Mouse (Mus musculus): Measurements from ENCODE around the gene Psmc1. TPM values are rescaled to one million over a fixed set of nuclear protein-coding genes. Genes with fewer than 3 reads are reported as not detected.

Psmc1 gene
- polyA plus RNA-seq, 1 experiment from 2014 or later, result 173 TPM

Other genes starting within 250 kb of the Psmc1 start
- 8.3 and 8.5 TPM in 2 replicates for gene Efcab11, start 225.7 kb upstream of the Psmc1 start, polyA plus RNA-seq (2015; fragmentation: Nextera tagmentation; extraction: Ambion mirVana)
- 21.2 and 29.9 TPM in 2 replicates for gene Tdp1, start 225.6 kb upstream of the Psmc1 start, polyA plus RNA-seq (2015; fragmentation: Nextera tagmentation; extraction: Ambion mirVana)
- gene Kcnk13, start 145.7 kb upstream of the Psmc1 start, polyA plus RNA-seq (2015; fragmentation: Nextera tagmentation; extraction: Ambion mirVana), result 0.31 and 0.65 TPM in 2 replicates
- gene Nrde2, start 49.5 kb downstream of the Psmc1 start, polyA plus RNA-seq (2015; fragmentation: Nextera tagmentation; extraction: Ambion mirVana), result 7.6 and 9.0 TPM in 2 replicates
- gene Calm1, start 89.3 kb downstream of the Psmc1 start, polyA plus RNA-seq (2015; fragmentation: Nextera tagmentation; extraction: Ambion mirVana), result 731 and 759 TPM in 2 replicates